Mouse (Mus musculus) regulatory T cell (primary cell): ENCODE data around the gene Hdx.

Experiments
- in situ Hi-C: fragments of 300-600 bp; cut with MboI, MseI; formaldehyde crosslinking; loops from one replicate; pipeline ENCODE4 v1.15.1; 2025; ENCODE audit warnings: high pct_unique_total_duplicates

Hdx gene

DNA sequence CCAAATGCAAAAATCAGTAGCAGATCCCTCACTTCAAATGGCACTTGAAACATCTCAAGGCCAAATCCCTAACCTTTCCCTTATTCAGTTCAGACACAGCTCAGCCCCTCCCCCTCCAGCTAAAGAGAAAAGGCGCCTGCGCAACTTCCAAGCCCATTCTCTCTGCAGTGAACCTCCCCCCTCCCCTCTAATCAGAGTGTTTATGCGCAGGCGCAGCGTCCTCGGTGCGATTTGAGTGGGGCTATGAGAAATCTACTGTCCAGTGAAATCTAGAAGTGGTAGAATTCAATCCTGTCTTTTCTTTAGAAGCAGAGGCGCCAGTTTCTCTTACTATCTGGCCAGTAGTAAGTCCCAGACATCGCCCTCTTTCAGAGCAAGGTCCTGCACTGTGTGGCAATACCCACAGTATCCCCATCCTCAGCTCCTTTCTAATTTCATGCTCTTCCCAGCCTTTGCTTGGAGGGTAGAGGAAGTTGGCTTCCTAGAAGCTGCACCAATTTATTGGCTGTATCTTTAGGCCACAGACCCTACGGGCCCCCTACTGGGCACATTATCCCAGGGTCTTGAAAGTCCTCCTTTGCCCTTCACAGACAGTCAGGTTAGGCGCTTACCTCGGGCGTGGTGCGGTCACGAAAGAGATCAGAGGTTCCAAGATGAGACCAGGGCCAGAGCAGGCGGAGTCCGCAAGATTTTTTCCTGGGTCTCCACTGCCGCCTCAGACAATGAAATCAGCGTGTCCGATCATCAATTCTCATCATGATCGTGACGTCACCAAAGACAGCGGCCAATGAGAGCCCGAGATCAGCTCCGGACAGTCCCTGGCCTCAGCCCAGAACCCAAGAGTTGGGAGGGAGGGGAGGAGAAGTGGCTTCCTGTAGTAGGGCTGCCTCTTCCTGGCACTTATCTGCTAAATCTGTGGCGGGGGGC, at the start of gene Hdx:
Hdx (minus strand) TSS at position 724 of the 927 bp plus-strand sequence.
- in situ Hi-C loops, result loop anchor here (25.0 kb wide), 1 partner anchor 484 kb away; no protein-coding TSS in a partner anchor

DNA sequence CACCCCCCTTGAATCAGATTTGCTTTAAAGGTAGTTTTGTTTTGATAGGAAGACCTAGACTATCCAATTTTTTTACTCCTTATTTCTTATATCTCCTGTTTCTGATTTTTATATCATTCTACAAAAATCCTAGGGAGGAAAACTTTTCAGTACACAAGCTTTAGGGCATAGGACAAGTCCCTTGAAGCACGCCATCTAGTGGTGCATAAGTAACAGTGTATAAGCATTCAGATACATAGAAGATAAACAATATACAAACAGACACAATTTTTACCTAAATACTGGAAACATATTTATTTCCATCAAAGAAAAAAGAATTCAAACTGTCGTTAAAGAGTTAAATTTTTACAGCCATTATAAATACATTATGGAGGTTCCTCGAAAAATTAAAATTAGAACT, 11.2 kb downstream of the Hdx start:
- in situ Hi-C loops, result loop anchor here (25.0 kb wide), 1 partner anchor 473 kb away; no protein-coding TSS in a partner anchor

DNA sequence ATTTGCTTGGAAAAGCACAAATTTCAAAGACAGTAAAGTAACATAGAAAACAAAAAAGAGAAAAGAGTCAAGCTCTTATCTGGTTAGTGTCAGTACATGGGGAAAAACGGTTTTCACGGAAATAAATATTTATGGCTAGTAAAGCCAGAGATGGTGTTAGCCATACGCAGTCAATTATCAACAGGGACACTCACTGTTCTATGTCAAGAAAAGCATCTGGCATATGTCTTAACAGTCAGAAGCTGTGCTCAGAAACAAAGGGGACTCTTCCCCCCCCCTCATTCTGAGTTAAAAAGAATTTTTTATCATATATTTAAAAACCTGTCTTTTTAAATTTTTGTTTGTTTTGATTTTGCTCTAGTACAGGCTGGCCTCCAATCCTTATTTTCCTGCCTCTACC, 25.2 kb downstream of the Hdx start:
- in situ Hi-C loops, result no loop called here

DNA sequence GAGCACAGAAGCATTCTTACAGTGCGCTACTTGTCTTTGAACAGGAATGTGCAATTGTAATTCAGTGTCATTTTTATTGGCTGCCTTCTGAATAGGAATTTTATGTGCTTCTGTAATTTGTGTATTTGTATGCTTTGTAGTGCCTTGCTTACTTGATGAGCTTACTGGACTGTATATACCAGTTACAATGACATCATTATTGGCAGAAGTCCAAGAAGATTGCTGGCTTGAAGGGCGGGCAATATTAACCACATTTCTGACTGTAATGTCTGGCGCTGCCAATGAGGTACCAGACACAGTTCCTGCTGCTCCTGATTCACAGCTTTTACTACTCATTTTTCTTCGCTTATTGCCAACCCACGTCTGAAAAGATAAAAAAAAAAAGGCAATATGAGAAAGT, 36.5 kb downstream of the Hdx start:
- in situ Hi-C loops, result no loop called here

DNA sequence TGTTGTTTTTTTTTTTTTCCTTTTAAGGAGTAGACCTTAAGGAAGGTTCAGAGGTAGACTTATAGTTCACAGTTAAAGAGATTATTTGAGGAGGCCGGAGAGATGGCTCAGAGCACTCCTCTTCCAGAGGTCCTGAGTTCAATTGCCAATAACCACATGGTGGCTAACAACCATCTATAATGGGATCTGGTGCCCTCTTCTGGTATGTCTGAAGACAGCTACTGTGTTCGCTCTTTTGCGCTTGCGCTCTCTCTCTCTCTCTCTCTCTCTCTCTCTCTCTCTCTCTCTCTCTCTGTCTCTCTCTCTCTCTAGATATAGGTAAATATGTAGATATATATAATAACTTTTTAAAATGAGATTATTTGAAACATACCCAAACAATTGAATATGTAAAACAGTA, 38.2 kb downstream of the Hdx start:
- in situ Hi-C loops, result no loop called here

DNA sequence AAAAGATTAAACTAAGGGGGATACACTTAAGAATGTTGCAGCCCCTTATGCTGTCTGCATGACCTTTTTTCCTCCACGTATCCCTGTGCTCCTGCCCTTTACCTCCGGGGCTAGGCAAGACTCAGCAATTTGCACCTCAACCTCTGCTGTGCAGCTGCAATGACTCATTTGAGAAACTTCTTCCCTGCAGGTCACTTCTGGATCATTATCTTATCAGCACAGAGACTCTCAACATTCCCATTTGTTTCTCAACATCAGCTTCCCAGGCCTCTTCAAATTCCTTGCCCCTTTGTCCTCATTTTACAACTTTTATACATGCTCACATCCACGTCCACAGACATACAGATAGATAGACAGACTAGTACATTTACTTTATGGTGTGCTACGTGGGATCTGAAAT, 51.9 kb downstream of the Hdx start:
- in situ Hi-C loops, result no loop called here

DNA sequence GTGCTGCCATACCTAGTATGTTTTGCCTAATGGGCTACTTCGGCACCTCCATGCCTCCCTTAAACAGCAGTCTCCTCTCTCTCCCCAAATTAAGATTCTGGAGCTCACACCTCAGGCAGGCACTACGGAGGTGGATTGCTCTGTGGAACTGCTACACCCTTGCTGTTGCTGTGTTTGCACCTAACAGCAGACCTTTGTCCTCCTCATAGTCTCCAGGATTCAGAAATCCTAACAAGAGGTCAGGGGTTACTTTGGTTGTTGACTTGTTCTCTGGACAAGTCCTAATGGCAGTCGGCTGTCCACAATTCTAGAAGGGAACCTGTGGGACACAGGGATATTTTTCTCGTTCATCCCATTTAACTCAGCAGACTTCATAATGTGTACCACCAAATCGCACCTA, 56.3 kb downstream of the Hdx start:
- in situ Hi-C loops, result no loop called here

DNA sequence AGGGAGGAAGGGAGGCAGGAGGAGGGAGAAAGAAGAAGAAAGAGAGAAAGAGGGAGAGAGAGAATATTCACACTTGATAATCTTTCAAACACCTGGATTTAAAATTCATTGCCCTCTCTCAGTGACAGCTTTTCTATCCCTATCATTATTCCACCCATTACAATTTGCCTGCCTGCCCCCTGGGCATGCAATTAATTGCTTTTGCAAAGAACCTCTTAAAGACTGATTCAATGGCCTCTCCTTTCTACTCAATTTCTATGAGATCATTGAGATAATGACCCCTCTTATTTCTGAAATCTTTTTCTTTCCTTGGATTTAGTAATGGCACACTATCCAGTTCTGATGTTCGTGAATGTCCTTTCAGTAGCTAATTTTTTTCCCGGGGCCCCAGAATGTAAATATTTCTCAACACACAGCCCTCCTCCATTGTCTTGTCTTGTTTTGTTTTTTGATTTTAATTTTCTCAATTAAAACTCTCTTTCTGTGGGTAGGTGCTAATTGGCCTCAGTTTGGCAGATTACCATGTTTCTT, 99.2 kb downstream of the Hdx start:
- in situ Hi-C loops, result no loop called here

DNA sequence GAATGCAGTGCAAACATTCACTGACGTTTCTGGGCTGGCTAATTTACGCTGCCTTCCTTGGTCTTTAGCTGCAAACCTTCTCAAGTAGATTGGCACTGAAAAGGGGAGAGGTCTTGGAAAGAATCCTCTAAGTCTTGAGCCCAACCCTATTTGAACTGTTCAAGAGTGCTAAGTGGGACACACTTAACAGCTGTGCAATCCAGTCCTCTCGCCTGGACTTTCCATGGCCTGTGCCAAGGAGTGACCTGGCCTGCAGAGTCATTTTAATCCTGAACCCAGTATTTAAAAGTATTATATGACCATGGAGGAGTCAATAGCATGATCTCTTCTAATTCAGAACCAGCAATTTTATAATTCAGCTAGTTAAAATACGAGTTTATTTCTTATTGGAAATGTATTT, 109.3 kb downstream of the Hdx start:
- in situ Hi-C loops, result no loop called here

DNA sequence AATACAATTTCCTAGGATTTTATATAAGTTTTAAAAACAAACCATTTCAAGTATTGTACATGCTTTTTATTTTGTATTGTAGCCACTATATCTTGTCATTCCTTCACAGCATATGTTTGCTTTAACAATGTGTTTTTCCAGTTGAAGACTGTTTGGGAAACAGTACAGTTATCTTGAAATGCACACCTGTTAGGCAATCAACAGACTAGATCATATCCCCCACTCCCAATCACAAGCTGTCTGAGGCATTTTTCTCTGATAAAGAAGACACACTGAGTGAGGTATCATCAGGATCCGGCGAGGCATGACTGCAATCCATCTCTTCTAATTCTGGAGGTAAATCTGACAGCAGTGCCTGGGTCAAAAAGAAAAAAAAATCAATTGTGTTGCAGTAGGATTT, 119.8 kb downstream of the Hdx start:
- in situ Hi-C loops, result no loop called here

DNA sequence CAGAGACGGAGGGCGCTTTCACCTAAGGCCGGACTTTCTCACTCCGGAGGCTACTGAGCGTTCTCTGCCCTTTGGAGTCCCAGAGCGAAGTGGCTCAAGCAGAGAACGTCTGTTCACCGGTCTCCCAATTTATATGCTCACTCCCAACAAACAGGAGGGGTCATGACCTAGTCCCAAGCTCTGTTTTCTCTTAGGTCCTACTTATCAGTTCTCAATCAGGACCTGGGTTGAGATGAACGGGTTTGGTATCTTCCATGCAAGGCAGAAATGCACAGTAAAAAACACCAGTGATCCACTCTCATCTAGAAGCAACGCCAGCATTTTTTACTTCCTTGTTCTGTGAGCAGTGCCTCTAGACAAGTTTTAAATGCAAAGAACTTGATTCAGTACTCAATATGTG, 159.0 kb downstream of the Hdx start, which contains the start of gene Rps6ka6:
Rps6ka6 (minus strand) TSS at position 101 of the 400 bp plus-strand sequence.
- in situ Hi-C loops, result no loop called here
